In genomic region chr5:125235874-125236273, GRCm38 (mm10) we compare ENCODE assay signal across 14 mouse cellular contexts. TPM values are rescaled to one million over a fixed set of nuclear protein-coding genes. Genes with fewer than 3 reads are reported as not detected.
DNase-seq lines count a peak whose midpoint lies in the region; ATAC-seq and TF ChIP-seq lines count a peak whose summit lies in the region.
"Had no signal": no experiment of that assay in that cellular context is flagged by ENCODE, and none has a peak within 500 bp of the region (broad histone marks: within the 10 kb centered on the region; RNA-seq: fewer than 3 reads in every experiment).

No protein-coding gene starts in this region.

- no peaks in the 10 kb centered on the region for H3K36me3 ChIP-seq in heart, adult 2 months (ENCODE audit: control insufficient read depth, insufficient read depth, low read length)
- H3K36me3 ChIP-seq in heart, embryonic 11.5 days (ENCODE audit: control insufficient read depth, insufficient read depth, low read length) = no peaks in the 10 kb centered on the region
- H3K36me3 ChIP-seq in intestine, embryonic 16.5 days (ENCODE audit: control insufficient read depth, insufficient read depth, low read length) = no peaks in the 10 kb centered on the region
- H3K36me3 ChIP-seq in stomach, postnatal 0 days (ENCODE audit: control insufficient read depth, insufficient read depth, low read length) = no peaks in the 10 kb centered on the region
- H3K36me3 ChIP-seq: forebrain, embryonic 12.5 days; heart, embryonic 13.5 days had no signal

- no peaks in the 10 kb centered on the region for H3K9me3 ChIP-seq in heart, embryonic 11.5 days (replicated peaks; ENCODE audit: control insufficient read depth, low read length)
- no peaks in the 10 kb centered on the region for H3K9me3 ChIP-seq in intestine, embryonic 16.5 days (ENCODE audit: control insufficient read depth, low read length)
- H3K9me3 ChIP-seq in stomach, postnatal 0 days (ENCODE audit: control insufficient read depth, low read length) = no peaks in the 10 kb centered on the region
- H3K9me3 ChIP-seq: heart, embryonic 13.5 days had no signal

- no peak for ATAC-seq in heart, embryonic 11.5 days (replicated peaks; ENCODE audit: insufficient number of reproducible peaks, low FRiP score, low TSS enrichment)
- peak; percentile 77 for ATAC-seq in intestine, embryonic 16.5 days
- ATAC-seq in stomach, postnatal 0 days (ENCODE audit: low FRiP score, low TSS enrichment) = peak; percentile 76
- ATAC-seq: activated CD4-positive, CD25-positive, alpha-beta regulatory T cell, adult 4 months had no signal

- H3K79me2 ChIP-seq in heart, adult 2 months (replicated peaks; ENCODE audit: control insufficient read depth, insufficient read depth, low read length) = no peaks in the 10 kb centered on the region

- 69% methylated on average over 6 of the region's 6 CpGs for WGBS in heart, adult 2 months
- WGBS in heart, embryonic 11.5 days (ENCODE audit: insufficient replicate concordance) = 53% methylated on average over 6 of the region's 6 CpGs
- WGBS in intestine, embryonic 16.5 days = 36% methylated on average over 6 of the region's 6 CpGs
- WGBS in stomach, postnatal 0 days = 19% methylated on average over 6 of the region's 6 CpGs

- no peak for TF ChIP-seq CTCF in heart, adult 2 months (IDR thresholded peaks at IDR 0.05)
- no peak for TF ChIP-seq CTCF in stomach, postnatal 0 days (IDR thresholded peaks at IDR 0.05; ENCODE audit: low read depth)

- peak; percentile 67 to 80 for DNase-seq in heart, adult 2 months
- DNase-seq in testis, postnatal 10 days (ENCODE audit: low spot score) = peak; percentile 73
- no peak for DNase-seq in testis, postnatal 14 days (ENCODE audit: low spot score)
- DNase-seq in stomach, postnatal 0 days (ENCODE audit: low spot score) = no peak
- DNase-seq in thymus, postnatal 0 days (ENCODE audit: low spot score) = no peak
- DNase-seq in left cerebral cortex, postnatal 10 days (ENCODE audit: extremely low spot score in 1 of 2, low spot score in 2 of 2) = no peak
- DNase-seq: cerebellum, adult 18-20 months; embryo, embryonic 11 days; kidney, adult 2 months had no signal

- H3K27me3 ChIP-seq in heart, adult 2 months (ENCODE audit: control insufficient read depth, insufficient read depth, low read length) = no peaks in the 10 kb centered on the region
- no peaks in the 10 kb centered on the region; the same call in 1 of the 2 replicates for H3K27me3 ChIP-seq in heart, embryonic 11.5 days (ENCODE audit: control insufficient read depth, insufficient read depth, low read length)
- 0 out of 2 replicates have a peak, but pooled peaks cover 3% of the 10 kb centered on the region for H3K27me3 ChIP-seq in intestine, embryonic 16.5 days (replicated peaks; ENCODE audit: control insufficient read depth, insufficient read depth, low read length)
- H3K27me3 ChIP-seq in stomach, postnatal 0 days (ENCODE audit: control insufficient read depth, insufficient read depth, low read length) = no peaks in the 10 kb centered on the region
- H3K27me3 ChIP-seq: forebrain, embryonic 12.5 days had no signal

- intact Hi-C loops in heart, adult 2 months (cut with DNase I) = no loop called here
- intact Hi-C loops in left cerebral cortex, postnatal 10 days (cut with DNase I) = no loop called here

- no peak overlapping the region for H3K4me2 ChIP-seq in heart, embryonic 11.5 days
- H3K4me2 ChIP-seq in intestine, embryonic 16.5 days (ENCODE audit: low read depth, low read length) = no peak overlapping the region
- H3K4me2 ChIP-seq in stomach, postnatal 0 days (replicated peaks; ENCODE audit: low read depth) = no peak overlapping the region
- H3K4me2 ChIP-seq: forebrain, embryonic 12.5 days; heart, embryonic 13.5 days had no signal

- H3K4me3 ChIP-seq in heart, adult 2 months = no peak overlapping the region
- H3K4me3 ChIP-seq in heart, embryonic 11.5 days (ENCODE audit: low read depth, low read length) = no peak overlapping the region
- H3K4me3 ChIP-seq in intestine, embryonic 16.5 days (ENCODE audit: low read length) = no peak overlapping the region
- no peak overlapping the region for H3K4me3 ChIP-seq in stomach, postnatal 0 days (ENCODE audit: low read depth, low read length)
- H3K4me3 ChIP-seq: forebrain, embryonic 12.5 days; heart, embryonic 13.5 days had no signal

- H3K4me1 ChIP-seq in heart, adult 2 months (ENCODE audit: control insufficient read depth, insufficient read depth, low read length) = no peaks in the 10 kb centered on the region; the same call in 1 of the 2 replicates
- 0 out of 2 replicates have a peak, but pooled peaks cover 8% of the 10 kb centered on the region for H3K4me1 ChIP-seq in heart, embryonic 11.5 days (ENCODE audit: control insufficient read depth, insufficient read depth, low read length)
- no peaks in the 10 kb centered on the region for H3K4me1 ChIP-seq in intestine, embryonic 16.5 days (ENCODE audit: control insufficient read depth, insufficient read depth, low read length)
- H3K4me1 ChIP-seq in stomach, postnatal 0 days (replicated peaks; ENCODE audit: control insufficient read depth, insufficient read depth) = no peaks in the 10 kb centered on the region

- no peak overlapping the region for H3K27ac ChIP-seq in heart, adult 2 months
- H3K27ac ChIP-seq in heart, embryonic 11.5 days (ENCODE audit: low read depth, low read length) = no peak overlapping the region
- H3K27ac ChIP-seq in intestine, embryonic 16.5 days (ENCODE audit: low read length) = 0 out of 2 replicates have a peak overlapping the region, but pooled peaks have one; percentile 7
- no peak overlapping the region for H3K27ac ChIP-seq in stomach, postnatal 0 days (replicated peaks)
- H3K27ac ChIP-seq: forebrain, embryonic 12.5 days; heart, embryonic 13.5 days had no signal

- TF ChIP-seq EP300 in heart, adult 2 months (IDR thresholded peaks at IDR 0.05; ENCODE audit: insufficient read depth, low read depth, low read length) = no peak
- TF ChIP-seq EP300 in stomach, postnatal 0 days (optimal IDR thresholded peaks at IDR 0.05) = no peak

- H3K9ac ChIP-seq in heart, adult 2 months (ENCODE audit: low read depth, low read length) = no peak overlapping the region
- no peak overlapping the region for H3K9ac ChIP-seq in heart, embryonic 11.5 days (ENCODE audit: low read depth, low read length)
- no peak overlapping the region for H3K9ac ChIP-seq in intestine, embryonic 16.5 days (ENCODE audit: low read depth, low read length)
- no peak overlapping the region for H3K9ac ChIP-seq in stomach, postnatal 0 days (ENCODE audit: low read length)
- H3K9ac ChIP-seq: forebrain, embryonic 12.5 days; heart, embryonic 13.5 days had no signal

- no peak for TF ChIP-seq POLR2A in heart, adult 2 months (IDR thresholded peaks at IDR 0.05; ENCODE audit: insufficient read depth, low read depth, low read length)

RNA-seq across cellular contexts. Expression of gene Ncor2, which starts 56.9 kb away (rescaled TPM):
- 10 to 100 TPM; 73.5 to 77.5 TPM for total RNA-seq in heart, adult 2 months (2021)
- polyA plus RNA-seq in heart, adult 2 months (2012; rRNA removed) = 27.9 and 39.1 TPM in 2 replicates
- polyA plus RNA-seq in heart, embryonic 11.5 days (2014; fragmentation: Nextera tagmentation; extraction: Ambion mirVana) = 14.3 and 18.8 TPM in 2 replicates
- polyA plus RNA-seq in intestine, embryonic 16.5 days (2015; fragmentation: Nextera tagmentation; extraction: Ambion mirVana) = 13.1 and 14.4 TPM in 2 replicates
- polyA plus RNA-seq in stomach, postnatal 0 days (2015; fragmentation: Nextera tagmentation; extraction: Ambion mirVana) = 11.1 and 12.1 TPM in 2 replicates
- polyA plus RNA-seq in thymus, postnatal 0 days (2015; fragmentation: Nextera tagmentation; extraction: Ambion mirVana) = 14.3 and 19.8 TPM in 2 replicates
- 100 to 1,000 TPM; 131 to 146 TPM for total RNA-seq in left cerebral cortex, postnatal 10 days (2021)

Comparison
In these comparisons a context has a peak if more than half of its experiments do, and no peak if none do; other contexts are left out.
1. DNase-seq: peak in heart, adult 2 months (2 of 2) and testis, postnatal 10 days (single experiment); none in testis, postnatal 14 days (single experiment), stomach, postnatal 0 days (single experiment), thymus, postnatal 0 days (single experiment) and left cerebral cortex, postnatal 10 days (0 of 2).